In the genomic region with DNA sequence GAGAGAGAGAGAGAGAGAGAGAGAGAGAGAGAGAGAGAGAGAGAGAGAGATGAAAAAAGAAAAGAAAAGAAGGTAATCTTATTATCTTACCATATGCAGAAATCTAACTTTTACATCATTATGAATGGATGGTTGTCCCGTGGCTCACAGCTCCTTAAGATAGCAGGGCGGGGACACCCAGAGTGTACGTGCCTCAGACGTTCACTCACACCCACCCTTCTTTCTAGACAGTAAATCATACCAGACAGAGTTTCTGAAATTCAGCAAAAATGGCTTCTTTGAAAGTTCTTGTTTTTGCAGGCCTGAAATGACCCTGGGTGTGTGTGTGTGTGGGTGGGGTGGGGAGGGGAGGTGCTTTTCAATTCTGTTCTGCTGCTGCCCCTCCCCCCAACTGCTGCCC, we compare ENCODE assay signal across 16 mouse cellular contexts. TPM values are rescaled to one million over a fixed set of nuclear protein-coding genes. Genes with fewer than 3 reads are reported as not detected.
DNase-seq lines count a peak whose midpoint lies in the region; ATAC-seq and TF ChIP-seq lines count a peak whose summit lies in the region.
"Had no signal": no experiment of that assay in that cellular context is flagged by ENCODE, and none has a peak within 500 bp of the region (broad histone marks: within the 10 kb centered on the region; RNA-seq: fewer than 3 reads in every experiment).

No protein-coding gene starts in this region.

- no peaks in the 10 kb centered on the region for H3K9me3 ChIP-seq in heart, embryonic 12.5 days (replicated peaks)
- no peaks in the 10 kb centered on the region for H3K9me3 ChIP-seq in kidney, postnatal 0 days (replicated peaks; ENCODE audit: low read length)
- H3K9me3 ChIP-seq in embryonic facial prominence, embryonic 14.5 days (ENCODE audit: control insufficient read depth, low read length), result no peaks in the 10 kb centered on the region
- H3K9me3 ChIP-seq in stomach, embryonic 14.5 days (ENCODE audit: control insufficient read depth, low read depth, low read length), result no peaks in the 10 kb centered on the region
- H3K9me3 ChIP-seq: liver, embryonic 15.5 days; midbrain, embryonic 12.5 days; neural tube, embryonic 13.5 days had no signal

- no peak for TF ChIP-seq CTCF in kidney, postnatal 0 days (IDR thresholded peaks at IDR 0.05; ENCODE audit: low read depth)

- WGBS in heart, embryonic 12.5 days, result 63% methylated on average over 4 of the region's 4 CpGs
- WGBS in kidney, postnatal 0 days, result 48% methylated on average over 4 of the region's 4 CpGs
- 52% methylated on average over 4 of the region's 4 CpGs for WGBS in embryonic facial prominence, embryonic 14.5 days
- WGBS in stomach, embryonic 14.5 days, result 50% methylated on average over 4 of the region's 4 CpGs

- peak overlapping the region; percentile 79 for H3K27ac ChIP-seq in heart, embryonic 12.5 days (ENCODE audit: poor library complexity, severe bottlenecking)
- peak overlapping the region; percentile 95 for H3K27ac ChIP-seq in kidney, postnatal 0 days
- H3K27ac ChIP-seq in embryonic facial prominence, embryonic 14.5 days (replicated peaks; ENCODE audit: low read depth, low read length), result peak overlapping the region; percentile 97; the same call in 1 of the 2 replicates
- peak overlapping the region; percentile 91 for H3K27ac ChIP-seq in stomach, embryonic 14.5 days (ENCODE audit: low read length)
- H3K27ac ChIP-seq: liver, embryonic 15.5 days; midbrain, embryonic 12.5 days had no signal

- H3K36me3 ChIP-seq in heart, embryonic 12.5 days, result no peaks in the 10 kb centered on the region
- no peaks in the 10 kb centered on the region for H3K36me3 ChIP-seq in kidney, postnatal 0 days (ENCODE audit: insufficient read depth, low read length)
- H3K36me3 ChIP-seq in embryonic facial prominence, embryonic 14.5 days (ENCODE audit: control insufficient read depth, insufficient read depth, low read length), result peaks cover 14% of the 10 kb centered on the region; the same call in 1 of the 2 replicates
- no peaks in the 10 kb centered on the region for H3K36me3 ChIP-seq in stomach, embryonic 14.5 days (ENCODE audit: control insufficient read depth, insufficient read depth, low read length)
- H3K36me3 ChIP-seq: liver, embryonic 15.5 days; midbrain, embryonic 12.5 days; neural tube, embryonic 13.5 days had no signal

- DNase-seq in heart, postnatal 14 days, result no peak
- no peak for DNase-seq in kidney, postnatal 0 days (ENCODE audit: low spot score)
- DNase-seq in kidney, adult 11 months, result no peak
- no peak for DNase-seq in embryonic facial prominence, embryonic 14.5 days (ENCODE audit: low spot score)
- no peak for DNase-seq in ovary, postnatal 36 days (ENCODE audit: low spot score)
- no peak for DNase-seq in cerebellum, postnatal 4 days (ENCODE audit: low spot score in 2 of 2)
- DNase-seq: cerebellum, adult 11-12 months; right cerebral cortex, postnatal 4 days had no signal

- peak overlapping the region; percentile 55; the same call in 1 of the 2 replicates for H3K4me3 ChIP-seq in heart, embryonic 12.5 days
- H3K4me3 ChIP-seq in kidney, postnatal 0 days (replicated peaks; ENCODE audit: low read depth, low read length), result no peak overlapping the region
- peak overlapping the region; percentile 54; the same call in 1 of the 2 replicates for H3K4me3 ChIP-seq in embryonic facial prominence, embryonic 14.5 days (ENCODE audit: low read depth, low read length)
- H3K4me3 ChIP-seq in stomach, embryonic 14.5 days (ENCODE audit: low read depth, low read length), result no peak overlapping the region; the same call in 1 of the 2 replicates
- H3K4me3 ChIP-seq: liver, embryonic 15.5 days; midbrain, embryonic 12.5 days had no signal

- intact Hi-C loops in heart, postnatal 14 days (cut with DNase I), result no loop called here

- ATAC-seq in heart, embryonic 12.5 days (ENCODE audit: insufficient number of reproducible peaks, low FRiP score), result no peak
- no peak for ATAC-seq in kidney, postnatal 0 days (replicated peaks; ENCODE audit: low FRiP score, low read depth)
- ATAC-seq in embryonic facial prominence, embryonic 14.5 days (ENCODE audit: low read depth), result no peak
- no peak for ATAC-seq in stomach, embryonic 14.5 days (ENCODE audit: insufficient number of reproducible peaks, insufficient read depth, low FRiP score, low read depth)
- ATAC-seq: forebrain, embryonic 14.5 days had no signal

- H3K4me1 ChIP-seq in heart, embryonic 12.5 days (replicated peaks), result peaks cover 41% of the 10 kb centered on the region
- H3K4me1 ChIP-seq in kidney, postnatal 0 days (replicated peaks; ENCODE audit: insufficient read depth, low read length), result peaks cover 41% of the 10 kb centered on the region
- H3K4me1 ChIP-seq in embryonic facial prominence, embryonic 14.5 days (ENCODE audit: control insufficient read depth, insufficient read depth, low read length), result peaks cover 47% of the 10 kb centered on the region
- peaks cover 25% of the 10 kb centered on the region; the same call in 1 of the 2 replicates for H3K4me1 ChIP-seq in stomach, embryonic 14.5 days (ENCODE audit: control insufficient read depth, insufficient read depth, low read length)

- H3K27me3 ChIP-seq in heart, embryonic 12.5 days (replicated peaks), result no peaks in the 10 kb centered on the region
- no peaks in the 10 kb centered on the region for H3K27me3 ChIP-seq in kidney, postnatal 0 days (ENCODE audit: insufficient read depth, low read length)
- H3K27me3 ChIP-seq in embryonic facial prominence, embryonic 14.5 days (replicated peaks; ENCODE audit: control insufficient read depth, insufficient read depth, low read length), result no peaks in the 10 kb centered on the region
- no peaks in the 10 kb centered on the region for H3K27me3 ChIP-seq in stomach, embryonic 14.5 days (ENCODE audit: control insufficient read depth, insufficient read depth, low read length)
- H3K27me3 ChIP-seq: liver, embryonic 15.5 days; midbrain, embryonic 12.5 days; neural tube, embryonic 13.5 days had no signal

- H3K4me2 ChIP-seq in heart, embryonic 12.5 days, result peak overlapping the region; percentile 61
- peak overlapping the region; percentile 59; the same call in 1 of the 2 replicates for H3K4me2 ChIP-seq in kidney, postnatal 0 days (ENCODE audit: low read length)
- peak overlapping the region; percentile 60 for H3K4me2 ChIP-seq in embryonic facial prominence, embryonic 14.5 days (ENCODE audit: low read depth, low read length)
- H3K4me2 ChIP-seq in stomach, embryonic 14.5 days (replicated peaks; ENCODE audit: low read depth, low read length), result peak overlapping the region; percentile 39
- H3K4me2 ChIP-seq: liver, embryonic 15.5 days; midbrain, embryonic 12.5 days had no signal

- H3K9ac ChIP-seq in heart, embryonic 12.5 days, result no peak overlapping the region
- H3K9ac ChIP-seq in kidney, postnatal 0 days (ENCODE audit: low read depth, low read length), result no peak overlapping the region
- H3K9ac ChIP-seq in embryonic facial prominence, embryonic 14.5 days (ENCODE audit: low read depth, low read length), result no peak overlapping the region
- H3K9ac ChIP-seq in stomach, embryonic 14.5 days (replicated peaks; ENCODE audit: low read depth, low read length), result no peak overlapping the region
- H3K9ac ChIP-seq: liver, embryonic 15.5 days; midbrain, embryonic 12.5 days; neural tube, embryonic 13.5 days had no signal

RNA-seq across cellular contexts. Expression of a gene that starts 3.3 kb away (rescaled TPM):
- polyA plus RNA-seq in heart, embryonic 12.5 days (2016; fragmentation: Nextera tagmentation; extraction: Ambion mirVana), result 28.0 and 30.2 TPM in 2 replicates
- total RNA-seq in heart, postnatal 14 days (2021), result 100 to 1,000 TPM; 102 to 124 TPM
- 54.7 and 55.7 TPM in 2 replicates for polyA plus RNA-seq in kidney, postnatal 0 days (2015; fragmentation: Nextera tagmentation; extraction: Ambion mirVana)
- 56.5 and 70.8 TPM in 2 replicates for polyA plus RNA-seq in embryonic facial prominence, embryonic 14.5 days (2014; fragmentation: Nextera tagmentation; extraction: Ambion mirVana)
- polyA plus RNA-seq in stomach, embryonic 14.5 days (2014; fragmentation: Nextera tagmentation; extraction: Ambion mirVana), result 28.8 and 32.1 TPM in 2 replicates

RNA-seq across cellular contexts. Expression of a gene that starts 55.4 kb away (rescaled TPM):
- polyA plus RNA-seq in heart, embryonic 12.5 days (2016; fragmentation: Nextera tagmentation; extraction: Ambion mirVana), result not detected in 2 replicates
- not detected for total RNA-seq in heart, postnatal 14 days (2021)
- 0.20 and 0.42 TPM in 2 replicates for polyA plus RNA-seq in kidney, postnatal 0 days (2015; fragmentation: Nextera tagmentation; extraction: Ambion mirVana)
- polyA plus RNA-seq in embryonic facial prominence, embryonic 14.5 days (2014; fragmentation: Nextera tagmentation; extraction: Ambion mirVana), result 0.31 TPM in 1 of 2 replicates, not detected in the other
- polyA plus RNA-seq in stomach, embryonic 14.5 days (2014; fragmentation: Nextera tagmentation; extraction: Ambion mirVana), result not detected in 2 replicates
- total RNA-seq: adrenal gland, postnatal 25 days; gastrocnemius, postnatal 36 days had no signal
- polyA plus RNA-seq: forebrain, embryonic 14.5 days; liver, embryonic 15.5 days; midbrain, embryonic 12.5 days had no signal

Comparison
In these comparisons a context has a peak if more than half of its experiments do, and no peak if none do; other contexts are left out.
1. H3K4me3 ChIP-seq: peak in heart, embryonic 12.5 days (single experiment) and embryonic facial prominence, embryonic 14.5 days (single experiment); none in kidney, postnatal 0 days (single experiment) and stomach, embryonic 14.5 days (single experiment).
2. Peak in every context shown above with its lines, with median percentiles within 50 percentile points of each other: H3K27ac ChIP-seq and H3K4me2 ChIP-seq.